Mouse (Mus musculus) spleen, postnatal 10 days (tissue): Measurements from ENCODE around the gene Atp1a3.

ENCODE experiments used
- DNase-seq, 2 experiments: peaks; one replicate each; pipeline ENCODE4 v3.0.0; 2021 to 2022; ENCODE audit warnings: low spot score in 2 of 2

Gene Atp1a3

DNA sequence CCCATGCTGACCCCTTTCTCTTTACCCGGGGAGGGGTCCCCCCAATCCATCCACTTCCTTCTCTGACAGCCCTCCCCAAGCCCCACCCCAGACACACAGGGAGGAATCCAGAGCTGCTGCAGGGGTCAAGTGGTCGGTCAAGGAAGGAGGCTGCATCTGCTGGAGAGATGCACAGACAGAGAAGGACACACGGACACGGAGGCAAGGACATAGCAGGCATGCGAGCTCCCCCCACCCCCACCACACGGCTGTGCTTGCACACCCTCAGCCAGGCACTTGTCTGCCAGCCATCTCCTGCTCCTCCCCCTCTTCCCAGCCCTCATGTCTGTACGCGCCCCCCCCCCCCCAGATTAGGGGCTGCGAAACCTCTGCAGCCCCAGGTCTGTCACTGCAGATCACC is 952 bp downstream of the Atp1a3 start:
- no peak for DNase-seq

DNA sequence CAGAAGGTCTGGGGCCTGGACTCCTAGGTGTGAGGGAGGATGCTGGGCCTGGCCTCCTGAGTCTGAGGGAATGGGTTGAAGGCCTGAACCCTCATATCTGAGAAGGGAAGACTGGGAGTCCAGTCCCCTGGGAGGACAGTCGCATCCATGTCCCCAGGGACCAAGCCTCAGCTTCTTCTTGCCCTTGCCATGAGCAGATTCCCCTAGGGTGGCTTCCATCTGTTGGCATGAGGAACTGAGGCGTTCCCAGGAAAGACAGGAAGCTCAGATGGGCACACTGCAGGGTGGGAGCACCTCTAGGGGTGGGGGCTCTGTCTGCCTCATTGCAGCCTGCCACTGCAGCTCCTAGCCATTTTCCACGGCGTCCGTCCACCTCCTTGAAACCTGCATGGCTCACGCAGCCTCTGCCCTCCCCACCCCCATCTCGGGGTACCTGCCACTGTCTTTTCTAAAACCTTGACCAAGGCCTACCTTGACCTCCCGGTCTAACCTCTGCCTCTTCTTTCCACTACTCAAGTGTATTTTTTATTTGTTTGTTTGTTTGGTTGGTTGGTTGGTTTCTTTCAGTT is 1.9 kb downstream of the Atp1a3 start:
- DNase-seq = no peak

- no peak for DNase-seq
These were observed 2.5 kb downstream of the Atp1a3 start for GRCm38 (mm10) chr7:25003291-25003690.

DNA sequence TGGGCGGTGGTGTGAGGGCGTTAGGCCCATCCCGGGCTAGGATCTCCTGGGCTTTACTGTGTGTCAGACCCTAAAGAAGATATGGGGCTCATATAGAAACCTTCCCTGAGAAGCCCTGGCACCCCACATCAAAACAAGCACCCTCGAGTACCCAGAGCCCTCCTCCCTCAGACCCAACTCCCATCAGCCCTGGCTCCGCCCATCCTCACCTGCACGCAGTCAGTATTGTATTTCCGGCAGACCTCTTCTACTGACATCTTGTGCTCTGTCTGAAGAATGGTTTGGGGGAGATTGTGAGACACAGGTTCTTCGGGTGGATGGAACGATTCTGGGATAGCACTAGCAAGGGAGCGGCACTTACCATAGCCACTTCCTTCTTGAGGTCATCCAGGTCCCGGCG is 5.0 kb downstream of the Atp1a3 start:
- peak in 1 of 2 experiments; percentile 30 for DNase-seq

GRCm38 (mm10) chr7:25000211-25000610 is 5.5 kb downstream of the Atp1a3 start:
- DNase-seq = no peak

DNA sequence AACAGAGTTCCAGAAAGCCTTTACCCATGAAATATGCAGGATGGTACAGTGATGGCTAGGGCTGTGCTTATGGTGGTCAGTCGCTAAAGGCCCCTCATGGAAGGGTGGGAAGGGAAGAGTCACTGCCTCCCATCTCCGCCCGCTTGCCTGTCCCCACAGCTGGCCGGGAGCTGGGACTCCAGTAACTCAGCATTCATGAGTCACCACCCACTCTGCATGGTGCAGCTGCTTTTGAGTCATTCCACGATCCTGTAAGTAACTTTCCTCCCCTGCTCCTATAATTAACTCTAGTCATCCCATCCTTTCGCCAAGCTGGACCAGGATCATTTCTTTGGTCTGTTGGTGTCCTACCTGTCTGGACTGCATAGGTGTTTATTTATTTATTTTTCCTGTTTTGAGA is 12.7 kb downstream of the Atp1a3 start:
- DNase-seq = no peak

GRCm38 (mm10) chr7:24990478-24990877 is 15.3 kb downstream of the Atp1a3 start:
- no peak for DNase-seq

DNA sequence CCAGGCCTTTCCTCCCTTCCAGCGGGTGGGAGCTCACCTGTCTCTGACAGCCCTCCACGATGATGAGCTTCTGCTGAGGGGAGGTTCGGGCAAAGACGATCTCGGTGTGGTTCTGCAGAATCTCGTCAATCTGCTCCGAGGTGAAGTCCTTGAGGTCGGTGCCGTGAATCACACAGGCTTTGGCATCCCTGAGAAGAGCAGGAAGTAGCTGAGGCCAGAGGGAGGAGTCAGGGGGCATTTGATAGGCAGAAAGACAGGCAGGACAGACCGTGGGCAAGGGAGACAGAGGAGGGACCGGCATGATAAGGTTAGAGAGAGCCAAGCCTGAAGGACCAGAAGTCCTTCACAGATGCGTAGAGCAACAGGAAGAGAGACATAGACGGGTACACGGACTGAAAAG is 17.8 kb downstream of the Atp1a3 start:
- DNase-seq = no peak

DNA sequence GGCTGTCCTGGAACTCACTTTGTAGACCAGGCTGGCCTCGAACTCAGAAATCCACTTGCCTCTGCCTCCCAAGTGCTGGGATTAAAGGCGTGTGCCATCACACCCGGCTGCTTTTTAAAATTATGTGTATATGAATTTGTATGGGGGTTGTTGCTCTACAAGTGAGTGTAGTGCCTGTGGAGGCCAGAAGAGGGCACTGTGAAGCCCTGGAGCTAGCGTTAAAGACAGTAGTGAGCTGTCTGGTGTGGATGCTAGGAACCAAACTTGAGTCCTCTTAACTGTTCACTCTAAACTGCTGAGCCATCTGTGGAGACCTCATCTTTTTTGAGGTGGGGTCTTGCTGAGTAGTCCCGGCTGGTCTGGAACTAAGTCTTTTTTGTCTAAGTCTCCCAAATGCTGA is 20.0 kb downstream of the Atp1a3 start:
- DNase-seq = no peak

GRCm38 (mm10) chr7:24984307-24984706 is 21.5 kb downstream of the Atp1a3 start:
- DNase-seq = no peak

- no peak for DNase-seq
These were observed 22.4 kb downstream of the Atp1a3 start for GRCm38 (mm10) chr7:24983396-24983795.

- no peak for DNase-seq
These were observed 25.3 kb downstream of the Atp1a3 start for GRCm38 (mm10) chr7:24980439-24980838.

DNA sequence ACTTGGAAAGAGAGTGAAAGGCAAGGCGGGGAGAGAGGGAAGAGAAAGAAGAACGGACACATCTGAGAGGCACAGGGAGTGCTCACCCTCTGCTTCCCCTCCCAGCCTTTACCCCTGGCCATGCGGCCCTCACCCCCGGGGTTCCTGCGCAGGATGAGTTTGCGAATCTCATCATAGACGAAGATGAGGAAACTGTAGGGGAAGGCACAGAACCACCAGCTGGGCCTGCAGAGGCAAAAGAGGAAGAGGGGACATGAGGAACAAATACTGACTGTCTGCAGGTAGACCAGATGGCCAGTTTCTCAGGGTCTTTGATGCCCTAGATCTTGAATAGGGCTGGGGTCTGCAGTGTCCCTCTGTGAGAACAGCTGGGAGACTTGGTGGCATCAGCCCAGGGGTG is 27.0 kb downstream of the Atp1a3 start:
- peak in 1 of 2 experiments; percentile 53 for DNase-seq

GRCm38 (mm10) chr7:24974893-24975595 is 30.7 kb downstream of the Atp1a3 start:
- peak in 1 of 2 experiments; percentile 48 for DNase-seq

- DNase-seq = no peak
These were observed 31.9 kb downstream of the Atp1a3 start for GRCm38 (mm10) chr7:24973902-24974301.

DNA sequence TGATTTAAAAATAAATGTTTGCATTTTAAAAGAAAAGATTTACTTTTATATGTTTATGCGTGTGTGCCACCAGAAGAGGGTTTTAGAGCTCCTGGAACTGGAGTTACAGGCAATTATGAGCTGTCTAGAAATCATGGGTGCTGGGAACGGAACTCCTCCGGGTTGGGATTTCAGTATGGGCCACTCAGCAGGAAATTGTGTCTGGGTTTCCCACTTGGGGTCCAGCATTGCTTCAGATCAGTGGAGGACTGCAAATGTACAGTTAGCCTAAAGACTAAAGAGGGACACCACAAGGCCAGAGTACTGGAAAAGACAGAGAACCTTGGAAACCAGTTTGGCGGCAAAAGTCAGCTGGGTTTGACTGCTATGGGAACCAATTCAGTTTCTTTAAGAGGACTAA is 32.5 kb downstream of the Atp1a3 start:
- DNase-seq = no peak

GRCm38 (mm10) chr7:24971972-24972893 is 33.5 kb downstream of the Atp1a3 start, which contains the start of gene Rabac1:
Gene Rabac1 (minus strand): TSS chr7:24972754.
- DNase-seq = peak; percentile 84 to 90

GRCm38 (mm10) chr7:24971261-24971971 is 34.3 kb downstream of the Atp1a3 start:
- DNase-seq = peak in 1 of 2 experiments; percentile 62

- DNase-seq = no peak
These were observed 35.4 kb downstream of the Atp1a3 start for GRCm38 (mm10) chr7:24970341-24970740.

DNA sequence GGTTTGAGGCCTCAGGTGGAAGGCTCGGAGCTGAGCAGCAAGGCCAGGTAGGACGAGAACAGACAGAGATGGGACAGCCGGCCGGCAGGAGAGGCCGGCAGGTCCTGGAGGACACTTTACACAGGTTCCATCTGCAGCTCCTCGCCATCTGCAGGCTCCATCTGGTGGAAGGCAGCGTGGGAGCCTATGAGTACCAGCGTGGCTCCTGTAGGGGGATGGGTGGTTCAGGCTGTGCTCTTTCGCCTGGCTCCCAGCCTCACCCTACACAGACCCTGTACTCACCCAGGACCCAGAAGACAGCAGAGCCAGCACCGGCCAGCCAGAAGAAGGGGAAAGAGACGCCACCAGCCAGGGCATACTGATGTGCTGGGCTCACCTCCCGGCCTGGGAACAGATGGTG is 36.0 kb downstream of the Atp1a3 start:
- DNase-seq = no peak

- no peak for DNase-seq
These were observed 37.3 kb downstream of the Atp1a3 start for GRCm38 (mm10) chr7:24968463-24968862.

DNA sequence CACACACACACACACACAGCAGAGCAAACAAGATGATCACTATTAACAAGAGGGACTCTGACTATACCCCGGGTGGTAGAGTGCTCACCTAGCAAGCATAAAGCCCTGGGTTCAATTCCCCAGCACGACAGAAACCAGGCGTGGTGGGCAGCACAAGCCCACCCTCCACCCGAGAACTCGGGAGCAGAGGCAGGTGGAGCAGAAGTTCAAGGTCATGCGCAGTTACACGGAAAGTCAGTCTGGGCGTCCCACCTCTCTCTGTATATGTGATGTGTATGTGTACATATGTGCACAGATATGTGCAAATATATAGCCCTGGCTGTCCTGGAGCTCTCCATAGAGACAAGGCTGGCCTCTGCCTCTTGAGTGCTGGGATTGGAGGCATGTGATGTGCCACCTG is 37.8 kb downstream of the Atp1a3 start:
- no peak for DNase-seq
